Mouse (Mus musculus) T-cell, adult 2 months (primary cell): Measurements from ENCODE around the gene Ncoa5.

ENCODE experiments used
- DNase-seq: peaks from one replicate; pipeline ENCODE4 v3.0.0; 2022; ENCODE audit warnings: low spot score

The Ncoa5 gene

DNA sequence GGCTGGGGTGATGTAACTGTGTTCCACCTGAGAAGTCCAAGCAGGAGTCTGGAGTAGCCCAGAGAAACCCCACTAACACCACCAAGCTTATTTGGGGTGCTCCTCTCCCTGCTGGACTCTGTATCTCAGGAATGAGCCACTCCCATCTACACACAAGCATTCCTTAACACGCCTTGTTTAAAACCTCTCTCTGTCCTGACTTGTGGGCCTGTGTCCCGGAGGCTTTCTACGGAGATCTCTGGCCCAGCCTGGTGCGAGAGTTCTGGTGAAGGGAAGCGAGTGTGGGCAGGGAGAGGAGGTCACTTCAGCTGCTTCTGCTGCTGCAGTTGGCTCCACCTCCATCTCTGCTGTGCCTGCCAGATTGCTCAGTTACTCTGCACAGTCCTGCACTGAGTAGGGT is 78.5 kb downstream of the Ncoa5 start:
- DNase-seq = no peak

DNA sequence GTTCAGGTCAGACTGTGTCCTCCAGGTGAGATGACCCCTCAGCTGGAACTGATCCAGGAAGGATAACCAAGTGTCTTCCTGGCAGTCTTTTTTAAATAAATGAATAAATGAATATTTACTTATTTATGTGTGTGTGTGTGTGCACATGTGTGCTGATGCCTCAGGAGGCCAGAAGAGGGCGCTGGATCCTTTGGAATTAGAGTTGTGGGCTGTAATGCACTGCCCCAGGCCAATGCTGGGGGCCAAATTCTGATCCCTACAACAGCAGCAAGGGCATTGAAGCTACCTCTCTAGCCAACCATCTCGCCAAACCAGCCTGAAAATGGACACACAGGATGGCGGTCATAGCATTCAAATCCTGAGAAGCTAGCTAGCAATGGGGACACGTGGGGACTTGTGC is 78.9 kb downstream of the Ncoa5 start:
- no peak for DNase-seq

DNA sequence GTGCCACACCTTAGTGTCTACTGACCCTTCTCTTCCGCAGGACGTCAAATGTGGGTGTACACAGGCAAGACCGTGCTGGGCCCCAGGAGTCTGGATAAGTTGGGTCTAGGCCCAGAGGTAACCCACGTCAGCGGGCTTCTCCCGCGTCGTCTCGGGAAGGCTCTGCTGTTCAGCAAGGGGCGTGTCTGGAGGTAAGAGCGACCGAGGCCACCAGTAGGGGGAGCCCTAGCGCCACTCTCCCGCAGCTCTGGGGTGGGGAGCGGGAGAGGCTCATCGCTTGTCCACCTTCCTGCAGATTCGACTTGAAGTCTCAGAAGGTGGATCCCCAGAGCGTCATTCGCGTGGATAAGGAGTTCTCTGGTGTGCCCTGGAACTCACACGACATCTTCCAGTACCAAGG is 81.4 kb downstream of the Ncoa5 start:
- peak; percentile 73 for DNase-seq

- no peak for DNase-seq
These were observed 82.2 kb downstream of the Ncoa5 start for GRCm38 (mm10) chr2:164952448-164952847.

GRCm38 (mm10) chr2:164951745-164952144 is 82.9 kb downstream of the Ncoa5 start:
- DNase-seq = no peak

GRCm38 (mm10) chr2:164950501-164950900 is 84.2 kb downstream of the Ncoa5 start:
- peak; percentile 37 for DNase-seq
